Mouse (Mus musculus) lung, postnatal 0 days (tissue): ENCODE measurements around the gene 2610528J11Rik. TPM values are rescaled to one million over a fixed set of nuclear protein-coding genes. Genes with fewer than 3 reads are reported as not detected.
"Not testable (repeated sequence)": the region's sequence is repeated elsewhere in the genome, so short reads cannot be mapped to it uniquely, and the experiment has no call there.

Source experiments
- ATAC-seq: fragments of 200-750 bp; cut with Nextera tagmentation; 2 replicates; pipeline ENCODE4 v1.8.0; 2017; ENCODE audit warnings: moderate library complexity
- DNase-seq: peaks from one replicate; pipeline ENCODE4 v3.0.0-alpha.2; 2016; ENCODE audit warnings: low spot score
- H3K27ac ChIP-seq: fragments of 300-500 bp; sonication (generic); 2 replicates; pipeline ENCODE4 v1.5.1; 2014; ENCODE audit warnings: antibody characterized with exemption, mild to moderate bottlenecking, low read length, mixed read lengths
- H3K27me3 ChIP-seq: fragments of 300-500 bp; sonication (generic); replicated peaks from 2 replicates; pipeline ENCODE4 v1.6.1; 2014; ENCODE audit warnings: low read length, mixed read lengths; ENCODE audit not compliant: insufficient read depth
- H3K36me3 ChIP-seq: fragments of 300-500 bp; sonication (generic); 2 replicates; pipeline ENCODE4 v1.6.1; 2014; ENCODE audit warnings: low read length, mixed read lengths; ENCODE audit not compliant: insufficient read depth
- H3K4me1 ChIP-seq: fragments of 300-500 bp; sonication (generic); 2 replicates; pipeline ENCODE4 v1.6.1; 2014; ENCODE audit warnings: antibody characterized with exemption, low read depth, low read length, mixed read lengths; ENCODE audit not compliant: insufficient read depth
- H3K4me2 ChIP-seq: fragments of 300-500 bp; sonication (generic); replicated peaks from 2 replicates; pipeline ENCODE4 v1.6.1; 2014; ENCODE audit warnings: low read depth, mild to moderate bottlenecking, low read length, moderate library complexity, mixed read lengths
- H3K4me3 ChIP-seq: fragments of 300-500 bp; sonication (generic); 2 replicates; pipeline ENCODE4 v1.5.1; 2014; ENCODE audit warnings: low read depth, low read length
- H3K9ac ChIP-seq: fragments of 300-500 bp; sonication (generic); replicated peaks from 2 replicates; pipeline ENCODE4 v1.6.1; 2014; ENCODE audit warnings: low read depth, mild to moderate bottlenecking
- H3K9me3 ChIP-seq: fragments of 300-500 bp; sonication (generic); 2 replicates; pipeline ENCODE4 v1.6.1; 2016; ENCODE audit warnings: low read length, mixed read lengths
- CTCF ChIP-seq: IDR thresholded peaks from 2 replicates; pipeline ENCODE4 v1.5.1; 2016; ENCODE audit warnings: antibody characterized with exemption, mild to moderate bottlenecking
- EP300 ChIP-seq: IDR thresholded peaks from 2 replicates; pipeline ENCODE4 v1.6.1; 2016; ENCODE audit warnings: antibody characterized with exemption, mild to moderate bottlenecking, control low read depth
- WGBS: fragments of 180-500 bp; shearing (Covaris S2); extraction: QIAGEN DNeasy Blood & Tissue Kit; methylation state at CpG from one replicate; pipeline ENCODE4 v1.1.7; 2014; 5-methylcytosine and 5-hydroxymethylcytosine counted together
- polyA plus RNA-seq: library from polyadenylated mRNA; unstranded; fragments of >200 nt; fragmentation: Nextera tagmentation; extraction: Ambion mirVana; gene quantifications from 2 replicates; pipeline ENCODE4 v1.2.1, GENCODE M21; 2015

Gene 2610528J11Rik
- 23.1 and 23.2 TPM in 2 replicates for polyA plus RNA-seq

GRCm38 (mm10) chr4:118526408-118527334 lies at the start of gene 2610528J11Rik:
2610528J11Rik (plus strand) TSS chr4:118526999.
- H3K9me3 ChIP-seq, result no peaks in the 10 kb centered on the region
- ATAC-seq (peak; percentile 94), DNase-seq (peak; percentile 87)
- 0 out of 2 replicates have a peak, but pooled peaks cover 2% of the 10 kb centered on the region for H3K4me1 ChIP-seq
- H3K27me3 ChIP-seq, result no peaks in the 10 kb centered on the region
- peak within 1 kb of the TSS; percentile 39; the same call in 1 of the 2 replicates for H3K27ac ChIP-seq
- H3K4me2 ChIP-seq, result peak within 1 kb of the TSS; percentile 50
- 33% methylated on average over 17 of the region's 17 CpGs for WGBS
- TF ChIP-seq EP300 (no peak), CTCF (no peak)
- no peak within 1 kb of the TSS for H3K9ac ChIP-seq
- H3K4me3 ChIP-seq, result 0 out of 2 replicates have a peak within 1 kb of the TSS, but pooled peaks have one; percentile 20
- no peaks in the 10 kb centered on the region for H3K36me3 ChIP-seq

GRCm38 (mm10) chr4:118489717-118490132 lies 37.1 kb upstream of the 2610528J11Rik start, which contains the start of gene Tie1:
Tie1 (minus strand) TSS chr4:118490061.
- no peaks in the 10 kb centered on the region for H3K9me3 ChIP-seq
- H3K4me3 ChIP-seq, result peak within 1 kb of the TSS; percentile 19
- H3K9ac ChIP-seq, result no peak within 1 kb of the TSS
- H3K27ac ChIP-seq, result peak within 1 kb of the TSS; percentile 57; the same call in 1 of the 2 replicates
- ATAC-seq, result peak; percentile 98
- H3K36me3 ChIP-seq, result no peaks in the 10 kb centered on the region
- H3K4me2 ChIP-seq, result peak within 1 kb of the TSS; percentile 29
- 50% methylated on average over 8 of the region's 8 CpGs for WGBS
- no peaks in the 10 kb centered on the region for H3K27me3 ChIP-seq
- no peaks in the 10 kb centered on the region for H3K4me1 ChIP-seq
- DNase-seq, result peak; percentile 89
- TF ChIP-seq CTCF (no peak), EP300 (peak; percentile 70; the same call in 1 of the 2 replicates)

- 70% methylated on average over 10 of the region's 10 CpGs for WGBS
- Histone ChIP-seq H3K27me3 (no peaks in the 10 kb centered on the region), H3K9me3 (no peaks in the 10 kb centered on the region), H3K9ac (no peak overlapping the region), H3K4me2 (no peak overlapping the region), H3K4me1 (no peaks in the 10 kb centered on the region), H3K27ac (no peak overlapping the region), H3K36me3 (no peaks in the 10 kb centered on the region), H3K4me3 (no peak overlapping the region)
- DNase-seq (no peak), ATAC-seq (no peak)
- TF ChIP-seq EP300 (no peak), CTCF (no peak)
Observed at GRCm38 (mm10) chr4:118490461-118490860, 36.3 kb upstream of the 2610528J11Rik start.

- no peaks in the 10 kb centered on the region for H3K4me1 ChIP-seq
- no peak for DNase-seq
- no peak for TF ChIP-seq EP300
- no peak for TF ChIP-seq CTCF
- no peak overlapping the region for H3K4me3 ChIP-seq
- H3K4me2 ChIP-seq, result no peak overlapping the region
- no peak overlapping the region for H3K27ac ChIP-seq
- ATAC-seq, result peak; percentile 17; the same call in 1 of the 2 replicates
- no peaks in the 10 kb centered on the region for H3K27me3 ChIP-seq
- no peaks in the 10 kb centered on the region for H3K36me3 ChIP-seq
- WGBS, result 47% methylated on average over 6 of the region's 6 CpGs
- H3K9me3 ChIP-seq, result no peaks in the 10 kb centered on the region
- no peak overlapping the region for H3K9ac ChIP-seq
Observed at GRCm38 (mm10) chr4:118500171-118500724, 26.6 kb upstream of the 2610528J11Rik start.

- H3K4me1 ChIP-seq, result no peaks in the 10 kb centered on the region
- WGBS, result 61% methylated on average over 9 of the region's 9 CpGs
- peak; percentile 60; the same call in 1 of the 2 replicates for ATAC-seq
- H3K9ac ChIP-seq, result no peak overlapping the region
- TF ChIP-seq EP300 (no peak), CTCF (no peak)
- no peak overlapping the region for H3K27ac ChIP-seq
- H3K9me3 ChIP-seq, result no peaks in the 10 kb centered on the region
- DNase-seq, result no peak
- no peaks in the 10 kb centered on the region for H3K36me3 ChIP-seq
- H3K4me2 ChIP-seq, result no peak overlapping the region
- no peak overlapping the region for H3K4me3 ChIP-seq
- no peaks in the 10 kb centered on the region for H3K27me3 ChIP-seq
Observed at GRCm38 (mm10) chr4:118500792-118501191, 26.0 kb upstream of the 2610528J11Rik start.

GRCm38 (mm10) chr4:118505551-118505950 lies 21.2 kb upstream of the 2610528J11Rik start:
- Histone ChIP-seq H3K4me2 (no peak overlapping the region), H3K9me3 (no peaks in the 10 kb centered on the region), H3K4me1 (no peaks in the 10 kb centered on the region; the same call in 1 of the 2 replicates), H3K4me3 (no peak overlapping the region), H3K36me3 (no peaks in the 10 kb centered on the region), H3K9ac (no peak overlapping the region), H3K27me3 (no peaks in the 10 kb centered on the region), H3K27ac (no peak overlapping the region)
- TF ChIP-seq CTCF (no peak), EP300 (no peak)
- ATAC-seq (peak; percentile 32), DNase-seq (peak; percentile 60)
- 24% methylated on average over 3 of the region's 3 CpGs for WGBS

- H3K36me3 ChIP-seq, H3K27me3 ChIP-seq, H3K9me3 ChIP-seq, H3K4me1 ChIP-seq, DNase-seq, H3K9ac ChIP-seq, H3K4me2 ChIP-seq, H3K4me3 ChIP-seq, H3K27ac ChIP-seq, ATAC-seq: not testable (repeated sequence)
- 73% methylated on average over 1 of the region's 1 CpGs for WGBS
Observed at GRCm38 (mm10) chr4:118507171-118507570, 19.6 kb upstream of the 2610528J11Rik start.
